Mouse (Mus musculus): Measurements from ENCODE around the gene Cdk8.
A peak's percentile ranks its signal among the peaks of the same experiment; 100 is the strongest.

Gene Cdk8

GRCm38 (mm10) chr5:146280012-146280411 lies 49.0 kb downstream of the Cdk8 start:
- DNase-seq (ENCODE audit: low spot score in 2 of 2): no peak

GRCm38 (mm10) chr5:146281241-146281818 lies 50.3 kb downstream of the Cdk8 start:
- no peak for DNase-seq (ENCODE audit: low spot score in 2 of 2)

GRCm38 (mm10) chr5:146281884-146282579 lies 51.0 kb downstream of the Cdk8 start:
- no peak for DNase-seq (ENCODE audit: low spot score in 2 of 2)

- DNase-seq (ENCODE audit: low spot score in 2 of 2): no peak
Measured at GRCm38 (mm10) chr5:146283899-146284298, 52.9 kb downstream of the Cdk8 start.

GRCm38 (mm10) chr5:146287416-146287815 lies 56.4 kb downstream of the Cdk8 start:
- no peak for DNase-seq (ENCODE audit: low spot score in 2 of 2)

GRCm38 (mm10) chr5:146288048-146288501 lies 57.0 kb downstream of the Cdk8 start:
- DNase-seq (ENCODE audit: low spot score in 2 of 2): no peak

- DNase-seq (ENCODE audit: low spot score in 2 of 2): no peak
Measured at GRCm38 (mm10) chr5:146289921-146290320, 58.9 kb downstream of the Cdk8 start.

GRCm38 (mm10) chr5:146290446-146290845 lies 59.4 kb downstream of the Cdk8 start:
- no peak for DNase-seq (ENCODE audit: low spot score in 2 of 2)

- DNase-seq (ENCODE audit: low spot score in 2 of 2): no peak
Measured at GRCm38 (mm10) chr5:146291560-146291959, 60.5 kb downstream of the Cdk8 start.

GRCm38 (mm10) chr5:146292896-146293680 lies 62.1 kb downstream of the Cdk8 start:
- no peak for DNase-seq (ENCODE audit: low spot score in 2 of 2)

GRCm38 (mm10) chr5:146293919-146294700 lies 63.1 kb downstream of the Cdk8 start:
- DNase-seq (ENCODE audit: low spot score in 2 of 2): no peak

- DNase-seq (ENCODE audit: low spot score in 2 of 2): no peak
Measured at GRCm38 (mm10) chr5:146294834-146295233, 63.8 kb downstream of the Cdk8 start.

- DNase-seq (ENCODE audit: low spot score in 2 of 2): no peak
Measured at GRCm38 (mm10) chr5:146298807-146299519, 67.9 kb downstream of the Cdk8 start.

- DNase-seq (ENCODE audit: low spot score in 2 of 2): no peak
Measured at GRCm38 (mm10) chr5:146299520-146299870, 68.5 kb downstream of the Cdk8 start.

- peak in 1 of 2 experiments; percentile 52 for DNase-seq (ENCODE audit: low spot score in 2 of 2)
Measured at GRCm38 (mm10) chr5:146303470-146303869, 72.4 kb downstream of the Cdk8 start.

- no peak for DNase-seq (ENCODE audit: low spot score in 2 of 2)
Measured at GRCm38 (mm10) chr5:146307046-146307743, 76.2 kb downstream of the Cdk8 start.

- no peak for DNase-seq (ENCODE audit: low spot score in 2 of 2)
Measured at GRCm38 (mm10) chr5:146307744-146308096, 76.7 kb downstream of the Cdk8 start.

GRCm38 (mm10) chr5:146314538-146314937 lies 83.5 kb downstream of the Cdk8 start:
- DNase-seq (ENCODE audit: low spot score in 2 of 2): no peak

GRCm38 (mm10) chr5:146315268-146315921 lies 84.4 kb downstream of the Cdk8 start:
- no peak for DNase-seq (ENCODE audit: low spot score in 2 of 2)

- no peak for DNase-seq (ENCODE audit: low spot score in 2 of 2)
Measured at GRCm38 (mm10) chr5:146316316-146316715, 85.3 kb downstream of the Cdk8 start.

Measured in urinary bladder, postnatal 36 days (tissue).